Comparison of ENCODE assay signal across 1 mouse cellular context in the genomic region with DNA sequence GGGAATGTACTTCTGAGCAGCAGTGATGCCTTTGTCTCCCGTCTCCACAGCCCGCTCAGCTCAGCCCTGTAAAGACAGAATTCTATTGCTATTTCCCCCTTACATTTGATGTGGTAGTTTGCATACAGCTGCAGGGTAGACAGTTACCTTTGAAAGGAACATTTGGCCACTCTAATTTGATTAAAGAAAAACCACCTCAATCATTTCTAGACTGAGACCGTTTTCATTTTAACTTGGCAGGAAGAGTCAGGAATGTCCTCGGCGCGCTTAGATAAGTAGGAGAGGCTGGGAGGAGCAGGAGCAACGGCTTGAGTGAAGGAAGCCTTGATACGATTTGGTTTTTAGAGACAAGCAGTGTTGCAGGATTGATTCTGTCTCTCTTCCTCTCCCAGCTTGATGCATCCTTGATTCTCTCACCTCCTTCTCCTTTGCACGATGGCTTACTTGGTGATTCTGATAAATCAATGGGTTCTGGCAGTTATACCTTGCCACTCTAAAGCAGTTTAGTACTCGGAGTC.
TF ChIP-seq lines count a peak whose summit lies in the region.

No protein-coding gene starts in this region.

TF ChIP-seq in MEL, 35 proteins besides CTCF, POLR2A, EP300 and RAD21 (continued from another document):
- peak; percentile 22; the same call in 1 of the 2 replicates for TF ChIP-seq SIN3A (IDR thresholded peaks at IDR 0.05; ENCODE audit: low read length)
- no peak for TF ChIP-seq MAX (IDR thresholded peaks at IDR 0.05; ENCODE audit: low read length)
- TF ChIP-seq MXI1 (IDR thresholded peaks at IDR 0.05; ENCODE audit: low read depth, low read length), result no peak
- no peak for TF ChIP-seq USF2 (IDR thresholded peaks at IDR 0.05; ENCODE audit: borderline replicate concordance in 1 of 2, insufficient read depth in 1 of 2, low read depth in 1 of 2, low read length in 2 of 2)
- TF ChIP-seq MYB (IDR thresholded peaks at IDR 0.05; ENCODE audit: low read depth, low read length), result peak; percentile 55; the same call in 1 of the 2 replicates
- TF ChIP-seq TAL1 (IDR thresholded peaks at IDR 0.05; ENCODE audit: low read length), result no peak
- TF ChIP-seq ETS1 (IDR thresholded peaks at IDR 0.05; ENCODE audit: low read depth, low read length), result peak; percentile 13; the same call in 1 of the 2 replicates
- no peak for TF ChIP-seq ZMIZ1 (IDR thresholded peaks at IDR 0.05; ENCODE audit: low read depth, low read length)
- TF ChIP-seq MAZ (IDR thresholded peaks at IDR 0.05; ENCODE audit: low read depth, low read length), result no peak
- 0 out of 2 replicates have a peak, but pooled peaks have one; percentile 24 for TF ChIP-seq RCOR1 (IDR thresholded peaks at IDR 0.05; ENCODE audit: low read depth, low read length)
- no peak for TF ChIP-seq TBP (IDR thresholded peaks at IDR 0.05; ENCODE audit: low read depth, low read length)
- TF ChIP-seq ZNF384 (IDR thresholded peaks at IDR 0.05; ENCODE audit: low read depth, low read length), result no peak
- TF ChIP-seq MAFK (IDR thresholded peaks at IDR 0.05; ENCODE audit: borderline replicate concordance, low read depth, low read length), result no peak
- TF ChIP-seq CHD1 (IDR thresholded peaks at IDR 0.05; ENCODE audit: low read depth, low read length), result peak; percentile 52; the same call in 1 of the 2 replicates
- TF ChIP-seq TCF12 (IDR thresholded peaks at IDR 0.05; ENCODE audit: low read depth, low read length), result peak; percentile 47; the same call in 1 of the 2 replicates
